Mouse (Mus musculus) natural killer cell, adult 2 months (primary cell): Measurements from ENCODE around the gene Gchfr.

Source experiments
- DNase-seq, 2 experiments: peaks; one replicate each; pipeline ENCODE4 v3.0.0; 2022; ENCODE audit warnings: low spot score in 2 of 2

Gene Gchfr

GRCm38 (mm10) chr2:119173991-119174651 lies 6.5 kb downstream of the Gchfr start, which contains the start of gene Gm14137:
Gene Gm14137, plus strand, starts transcription at chr2:119174509.
- peak in 1 of 2 experiments; percentile 48 for DNase-seq

GRCm38 (mm10) chr2:119174866-119175265 lies 7.3 kb downstream of the Gchfr start:
- DNase-seq: no peak

- DNase-seq: no peak
Measured at GRCm38 (mm10) chr2:119175614-119176013, 8.0 kb downstream of the Gchfr start.

GRCm38 (mm10) chr2:119176761-119177160 lies 9.2 kb downstream of the Gchfr start:
- no peak for DNase-seq

GRCm38 (mm10) chr2:119177384-119177939 lies 9.9 kb downstream of the Gchfr start:
- DNase-seq: no peak

GRCm38 (mm10) chr2:119182914-119183313 lies 15.3 kb downstream of the Gchfr start:
- no peak for DNase-seq

GRCm38 (mm10) chr2:119189029-119189710 lies 21.6 kb downstream of the Gchfr start:
- DNase-seq: peak; percentile 66 to 85

GRCm38 (mm10) chr2:119190969-119191368 lies 23.4 kb downstream of the Gchfr start:
- DNase-seq: no peak

- DNase-seq: no peak
Measured at GRCm38 (mm10) chr2:119194140-119194539, 26.6 kb downstream of the Gchfr start.

GRCm38 (mm10) chr2:119196316-119197108 lies 28.9 kb downstream of the Gchfr start:
- DNase-seq: no peak

- DNase-seq: no peak
Measured at GRCm38 (mm10) chr2:119197493-119197892, 29.9 kb downstream of the Gchfr start.

- DNase-seq: no peak
Measured at GRCm38 (mm10) chr2:119198049-119198448, 30.5 kb downstream of the Gchfr start.

GRCm38 (mm10) chr2:119198934-119199333 lies 31.4 kb downstream of the Gchfr start:
- no peak for DNase-seq

- no peak for DNase-seq
Measured at GRCm38 (mm10) chr2:119202914-119203453, 35.4 kb downstream of the Gchfr start.

GRCm38 (mm10) chr2:119203871-119204460 lies 36.4 kb downstream of the Gchfr start:
- DNase-seq: no peak

GRCm38 (mm10) chr2:119207961-119208343 lies 40.4 kb downstream of the Gchfr start:
- no peak for DNase-seq

- DNase-seq: peak; percentile 89 to 91
Measured at GRCm38 (mm10) chr2:119208344-119209175, 41.0 kb downstream of the Gchfr start, which contains the start of the genes Zfyve19 and Dnajc17. Gene Zfyve19, plus strand, starts transcription at chr2:119208617. Gene Dnajc17, minus strand, starts transcription at chr2:119208795.

- no peak for DNase-seq
Measured at GRCm38 (mm10) chr2:119209176-119209507, 41.6 kb downstream of the Gchfr start.
